Mouse (Mus musculus) hindbrain, postnatal 0 days (tissue): ENCODE results near the gene Gm36079. TPM values are rescaled to one million over a fixed set of nuclear protein-coding genes. Genes with fewer than 3 reads are reported as not detected.
A peak's percentile ranks its signal among the peaks of the same experiment; 100 is the strongest.
"Not testable (repeated sequence)": the region's sequence is repeated elsewhere in the genome, so short reads cannot be mapped to it uniquely, and the experiment has no call there.

Source experiments
- ATAC-seq: fragments of 200-750 bp; cut with Nextera tagmentation; 2 replicates; pipeline ENCODE4 v1.8.0; 2017; ENCODE audit warnings: mild to moderate bottlenecking, moderate TSS enrichment, moderate library complexity
- DNase-seq: peaks from one replicate; pipeline ENCODE4 v3.0.0-alpha.2; 2015; ENCODE audit warnings: low spot score
- H3K27ac ChIP-seq: fragments of 300-500 bp; sonication (generic); 2 replicates; pipeline ENCODE4 v1.5.1; 2014; ENCODE audit warnings: mild to moderate bottlenecking
- H3K27me3 ChIP-seq: fragments of 300-500 bp; sonication (generic); 2 replicates; pipeline ENCODE4 v1.6.1; 2014; ENCODE audit warnings: low read length, mixed read lengths; ENCODE audit not compliant: insufficient read depth
- H3K36me3 ChIP-seq: fragments of 300-500 bp; sonication (generic); 2 replicates; pipeline ENCODE4 v1.6.1; 2014; ENCODE audit warnings: low read length, mixed read lengths; ENCODE audit not compliant: insufficient read depth
- H3K4me1 ChIP-seq: fragments of 300-500 bp; sonication (generic); 2 replicates; pipeline ENCODE4 v1.6.1; 2014; ENCODE audit warnings: antibody characterized with exemption, low read length, mixed read lengths; ENCODE audit not compliant: insufficient read depth
- H3K4me2 ChIP-seq: fragments of 300-500 bp; sonication (generic); 2 replicates; pipeline ENCODE4 v1.6.1; 2014; ENCODE audit warnings: low read depth, mild to moderate bottlenecking, low read length, moderate library complexity, mixed read lengths
- H3K4me3 ChIP-seq: fragments of 300-500 bp; sonication (generic); 2 replicates; pipeline ENCODE4 v1.5.1; 2014; ENCODE audit warnings: low read length
- H3K9ac ChIP-seq: fragments of 300-500 bp; sonication (generic); replicated peaks from 2 replicates; pipeline ENCODE4 v1.6.1; 2014; ENCODE audit warnings: mild to moderate bottlenecking, low read length, moderate library complexity, mixed read lengths
- H3K9me3 ChIP-seq: fragments of 300-500 bp; sonication (generic); 2 replicates; pipeline ENCODE4 v1.6.1; 2016; ENCODE audit warnings: low read length, mixed read lengths
- WGBS: fragments of 180-500 bp; shearing (Covaris S2); extraction: QIAGEN DNeasy Blood & Tissue Kit; methylation state at CpG from one replicate; pipeline ENCODE4 v1.1.7; 2014; 5-methylcytosine and 5-hydroxymethylcytosine counted together
- polyA plus RNA-seq: library from polyadenylated mRNA; unstranded; fragments of >200 nt; fragmentation: Nextera tagmentation; extraction: Ambion mirVana; gene quantifications from 2 replicates; pipeline ENCODE4 v1.2.1, GENCODE M21; 2015
- total RNA-seq: library from RNA; depleted of rRNA; stranded (reverse); fragments of >200 nt; gene quantifications from 2 replicates; pipeline ENCODE4 v1.2.3, GENCODE M21; 2014; rRNA removed

Gm36079 gene
- not detected in 2 replicates for total RNA-seq
- polyA plus RNA-seq: not detected in 2 replicates

DNA sequence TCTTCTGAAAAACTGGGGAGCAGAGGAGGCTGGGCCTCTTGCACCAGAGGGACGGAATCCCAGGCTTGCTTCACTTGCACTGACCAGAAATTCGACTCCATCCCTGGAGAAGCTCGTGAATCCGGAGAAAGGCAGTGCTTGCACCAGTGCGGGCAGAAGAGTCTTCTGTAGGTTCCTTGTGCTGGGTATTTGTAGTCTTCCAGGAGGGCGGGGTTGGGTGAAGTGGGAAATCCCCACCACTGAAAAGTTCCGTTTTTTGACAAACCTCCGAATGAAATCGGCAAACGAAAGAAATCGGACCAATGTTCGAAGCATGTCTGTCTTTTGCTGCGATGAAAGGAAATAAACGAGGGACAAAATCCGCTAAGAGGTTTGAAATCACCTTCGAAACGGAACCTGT, at the start of gene Gm36079:
Gene Gm36079 (minus strand): TSS at position 101 of the 400 bp plus-strand sequence.
- H3K27me3 ChIP-seq, H3K4me2 ChIP-seq, ATAC-seq, H3K27ac ChIP-seq, H3K4me1 ChIP-seq, DNase-seq, H3K9me3 ChIP-seq, H3K9ac ChIP-seq, H3K36me3 ChIP-seq, H3K4me3 ChIP-seq: not testable (repeated sequence)
- WGBS: 0% methylated on average over 2 of the region's 17 CpGs

DNA sequence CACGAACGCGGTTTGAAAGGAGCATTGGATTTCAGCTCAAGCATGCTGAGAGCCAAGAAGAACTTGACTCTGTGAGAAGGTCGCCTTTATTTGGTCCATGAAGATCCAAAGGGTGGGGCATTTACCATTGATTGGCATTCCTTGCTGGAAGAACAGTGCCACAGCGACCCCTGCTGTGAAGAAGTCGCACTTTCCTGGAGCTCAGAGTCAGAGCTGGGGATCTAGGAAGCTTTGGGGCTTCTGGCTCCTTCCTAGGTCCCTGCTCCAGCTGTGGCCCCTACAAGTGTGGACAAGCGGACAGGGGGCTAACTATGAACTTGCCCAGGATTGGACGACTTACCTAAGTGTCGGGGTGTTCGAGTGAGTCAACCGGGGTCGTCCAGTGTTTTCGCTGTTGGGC, 44.1 kb upstream of the Gm36079 start:
- no CpG with 5 or more reads among the region's 13 CpGs for WGBS
- H3K4me1 ChIP-seq, H3K27ac ChIP-seq, H3K9me3 ChIP-seq, H3K36me3 ChIP-seq, H3K4me2 ChIP-seq, H3K9ac ChIP-seq, H3K4me3 ChIP-seq, DNase-seq, H3K27me3 ChIP-seq: not testable (repeated sequence)
- peak; percentile 61 for ATAC-seq

DNA sequence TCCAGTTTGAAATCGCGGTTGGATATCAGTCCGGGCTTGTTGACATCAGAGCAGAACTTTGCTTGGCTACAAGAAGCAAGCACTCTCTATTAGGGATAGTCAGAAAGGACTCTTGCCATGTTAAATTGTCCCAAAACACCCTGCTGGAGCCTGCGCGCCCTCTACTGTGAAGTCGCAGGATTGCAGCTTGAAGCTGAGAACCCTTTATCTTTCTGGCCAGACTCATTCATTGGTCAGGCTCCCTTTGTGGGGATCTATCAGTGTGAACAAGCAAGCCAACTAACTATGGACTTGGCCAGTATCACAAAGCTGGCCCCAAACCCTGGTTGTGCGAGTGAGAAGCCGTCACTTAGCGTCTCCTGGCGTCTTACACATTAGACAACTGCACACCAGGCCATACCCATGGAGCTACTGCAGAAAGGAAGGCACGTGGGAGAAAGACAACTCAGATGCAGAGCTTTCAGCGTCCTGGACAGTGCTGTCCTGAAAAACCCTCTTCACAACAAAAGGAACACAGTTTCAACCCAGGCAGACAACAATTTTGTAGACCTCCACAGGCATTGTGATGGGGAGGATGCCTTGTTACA, 43.3 kb upstream of the Gm36079 start:
- ATAC-seq: peak; percentile 29; the same call in 1 of the 2 replicates
- WGBS: no CpG with 5 or more reads among the region's 12 CpGs
- DNase-seq: not testable (repeated sequence)

GRCm38 (mm10) chr13:120063439-120064089, 36.8 kb upstream of the Gm36079 start:
- not testable (repeated sequence) for H3K4me1 ChIP-seq, H3K9ac ChIP-seq, H3K4me3 ChIP-seq, H3K36me3 ChIP-seq, H3K4me2 ChIP-seq, H3K9me3 ChIP-seq, H3K27me3 ChIP-seq, H3K27ac ChIP-seq, DNase-seq
- ATAC-seq: peak; percentile 87
- whole genome bisulfite sequencing: no CpG with 5 or more reads among the region's 22 CpGs

More for the DNA sequence above, 43.3 kb upstream of the Gm36079 start:
- not testable (repeated sequence) for H3K9me3 ChIP-seq, H3K36me3 ChIP-seq, H3K27me3 ChIP-seq, H3K9ac ChIP-seq, H3K4me2 ChIP-seq, H3K27ac ChIP-seq, H3K4me3 ChIP-seq, H3K4me1 ChIP-seq

- not testable (repeated sequence) for H3K9me3 ChIP-seq, H3K27me3 ChIP-seq, ATAC-seq, H3K4me2 ChIP-seq, H3K4me1 ChIP-seq, DNase-seq, H3K9ac ChIP-seq, H3K36me3 ChIP-seq, H3K27ac ChIP-seq, H3K4me3 ChIP-seq
- no CpG with 5 or more reads among the region's 4 CpGs for WGBS
Measured at GRCm38 (mm10) chr13:120062903-120063302, 36.1 kb upstream of the Gm36079 start.

GRCm38 (mm10) chr13:120052085-120052484, 25.3 kb upstream of the Gm36079 start, which contains the start of gene Gm21188:
TSS of gene Gm21188 (minus strand) at chr13:120052194.
- ATAC-seq, H3K36me3 ChIP-seq, H3K4me3 ChIP-seq, H3K9ac ChIP-seq, H3K4me2 ChIP-seq, H3K27ac ChIP-seq, H3K27me3 ChIP-seq, H3K9me3 ChIP-seq, DNase-seq, H3K4me1 ChIP-seq: not testable (repeated sequence)

- not testable (repeated sequence) for H3K9me3 ChIP-seq, DNase-seq, H3K27me3 ChIP-seq, H3K36me3 ChIP-seq, H3K4me1 ChIP-seq, ATAC-seq, H3K27ac ChIP-seq, H3K9ac ChIP-seq, H3K4me3 ChIP-seq, H3K4me2 ChIP-seq
- WGBS: no CpG with 5 or more reads among the region's 5 CpGs
Measured at GRCm38 (mm10) chr13:120048608-120049007, 21.8 kb upstream of the Gm36079 start.

GRCm38 (mm10) chr13:120048186-120048585, 21.4 kb upstream of the Gm36079 start:
- not testable (repeated sequence) for H3K36me3 ChIP-seq, H3K27me3 ChIP-seq, H3K9ac ChIP-seq, H3K4me2 ChIP-seq, H3K9me3 ChIP-seq, ATAC-seq, H3K27ac ChIP-seq, H3K4me1 ChIP-seq, H3K4me3 ChIP-seq, DNase-seq
- no CpG with 5 or more reads among the region's 2 CpGs for WGBS

DNA sequence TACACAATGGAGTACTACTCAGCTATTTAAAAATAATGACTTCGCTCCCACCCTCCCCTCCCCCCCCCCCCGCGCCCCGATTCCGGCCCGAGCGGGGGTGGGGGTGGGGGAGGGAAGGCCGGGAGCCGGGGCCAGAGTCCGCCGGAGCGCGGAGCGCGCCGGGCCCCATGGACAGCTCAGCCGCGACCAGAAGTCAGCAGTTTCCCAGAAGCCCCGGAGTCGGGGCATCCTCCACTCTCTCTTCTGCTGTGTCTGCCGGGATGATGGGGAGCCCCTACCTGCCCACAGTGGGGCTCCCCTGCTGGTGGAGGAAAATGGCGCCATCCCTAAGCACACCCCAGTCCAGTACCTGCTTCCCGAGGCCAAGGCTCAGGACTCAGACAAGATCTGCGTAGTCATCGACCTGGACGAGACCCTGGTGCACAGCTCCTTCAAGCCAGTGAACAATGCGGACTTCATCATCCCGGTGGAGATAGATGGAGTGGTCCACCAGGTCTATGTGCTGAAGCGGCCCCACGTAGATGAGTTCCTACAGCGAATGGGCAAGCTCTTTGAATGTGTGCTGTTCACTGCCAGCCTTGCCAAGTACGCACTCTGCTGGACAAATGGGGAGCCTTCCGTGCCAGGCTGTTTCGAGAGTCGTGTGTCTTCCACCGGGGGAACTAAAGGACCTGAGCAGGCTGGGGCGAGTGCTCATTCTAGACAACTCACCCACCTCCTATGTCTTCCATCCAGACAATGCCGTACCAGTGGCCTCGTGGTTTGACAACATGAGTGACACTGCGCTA, 19.8 kb upstream of the Gm36079 start:
- ATAC-seq: peak; percentile 40; the same call in 1 of the 2 replicates
- not testable (repeated sequence) for H3K4me1 ChIP-seq, H3K9me3 ChIP-seq, H3K27me3 ChIP-seq, H3K27ac ChIP-seq, H3K4me3 ChIP-seq, H3K9ac ChIP-seq, H3K4me2 ChIP-seq, H3K36me3 ChIP-seq, DNase-seq
- WGBS: under 1% methylated on average over 14 of the region's 40 CpGs
